Mouse (Mus musculus) liver, adult 2 months (tissue): ENCODE measurements around the gene Ttll10.

Experiments
- CTCF ChIP-seq: fragments of 200-500 bp; IDR thresholded peaks from 2 replicates; pipeline ENCODE4 v1.5.1; 2011; ENCODE audit warnings: low read depth, low read length, control low read depth
- POLR2A ChIP-seq: fragments of 200-500 bp; IDR thresholded peaks from 2 replicates; pipeline ENCODE4 v1.6.1; 2011; ENCODE audit warnings: low read length, control low read depth; ENCODE audit not compliant: insufficient read depth; ENCODE audit errors: extremely low read depth

- TF ChIP-seq POLR2A (no peak), CTCF (no peak)
These were observed 38.7 kb upstream of the Ttll10 start for GRCm38 (mm10) chr4:156097770-156098366.
